8 mouse cellular contexts compared by ENCODE assay signal in the genomic region with DNA sequence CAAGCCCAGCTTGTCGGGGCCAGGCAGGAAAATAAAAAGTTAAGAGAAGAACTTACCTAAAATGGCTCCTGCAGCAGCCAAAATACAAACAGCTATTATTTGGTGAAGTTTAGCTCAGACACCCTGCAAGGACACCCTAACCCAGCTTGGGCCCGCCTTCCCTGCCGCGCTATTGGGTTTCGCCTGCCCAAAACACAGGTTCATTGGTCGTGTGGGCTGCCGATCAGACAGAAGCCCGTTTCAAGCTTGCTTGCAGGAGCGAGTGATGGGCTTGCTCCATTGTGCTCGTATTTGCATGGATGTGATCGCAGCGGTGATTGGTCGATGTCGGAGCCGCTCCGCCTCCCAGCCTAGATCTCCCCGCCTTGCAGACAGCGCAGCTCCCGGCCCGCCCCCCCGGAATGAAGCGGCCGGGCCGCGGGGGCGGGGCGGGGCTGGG. TPM values are rescaled to one million over a fixed set of nuclear protein-coding genes. Genes with fewer than 3 reads are reported as not detected.
DNase-seq lines count a peak whose midpoint lies in the region; ATAC-seq lines count a peak whose summit lies in the region.

A gene (minus strand): TSS at position 143 of the 439 bp plus-strand sequence.

- intact Hi-C loops in heart, postnatal 14 days (cut with DNase I): no loop called here

- H3K4me3 ChIP-seq in forebrain, embryonic 14.5 days (ENCODE audit: low read depth, low read length): peak within 1 kb of the TSS; percentile 94
- H3K4me3 ChIP-seq in neural tube, embryonic 15.5 days (replicated peaks): peak within 1 kb of the TSS; percentile 98

- peak; percentile 99 for ATAC-seq in forebrain, embryonic 14.5 days
- peak; percentile 99 for ATAC-seq in neural tube, embryonic 15.5 days (ENCODE audit: low FRiP score)

- no peaks in the 10 kb centered on the region for H3K36me3 ChIP-seq in forebrain, embryonic 14.5 days (ENCODE audit: control insufficient read depth, insufficient read depth, low read length)
- no peaks in the 10 kb centered on the region for H3K36me3 ChIP-seq in neural tube, embryonic 15.5 days

- H3K4me2 ChIP-seq in forebrain, embryonic 14.5 days (ENCODE audit: low read length): peak within 1 kb of the TSS; percentile 66
- H3K4me2 ChIP-seq in neural tube, embryonic 15.5 days: peak within 1 kb of the TSS; percentile 72

- peak; percentile 100 for DNase-seq in ES-CJ7 (ENCODE audit: low read depth, low spot score)
- DNase-seq in cerebellum, adult 11 months: peak; percentile 98
- peak; percentile 100 for DNase-seq in forebrain, embryonic 14.5 days (ENCODE audit: low spot score)
- peak; percentile 97 to 98 for DNase-seq in heart, postnatal 14 days
- peak; percentile 99 for DNase-seq in layer of hippocampus, adult 11-12 months (ENCODE audit: low spot score)
- DNase-seq in lung, adult 18-20 months: peak; percentile 99
- DNase-seq in testis, postnatal 14 days (ENCODE audit: low spot score): peak; percentile 100

- H3K4me1 ChIP-seq in forebrain, embryonic 14.5 days (ENCODE audit: control insufficient read depth, insufficient read depth, low read length): peaks cover 14% of the 10 kb centered on the region
- peaks cover 37% of the 10 kb centered on the region for H3K4me1 ChIP-seq in neural tube, embryonic 15.5 days

- H3K9me3 ChIP-seq in forebrain, embryonic 14.5 days (replicated peaks; ENCODE audit: control insufficient read depth, low read length): no peaks in the 10 kb centered on the region
- no peaks in the 10 kb centered on the region for H3K9me3 ChIP-seq in neural tube, embryonic 15.5 days (replicated peaks)

- peak within 1 kb of the TSS; percentile 97 for H3K27ac ChIP-seq in forebrain, embryonic 14.5 days (ENCODE audit: low read depth, low read length)
- H3K27ac ChIP-seq in neural tube, embryonic 15.5 days (replicated peaks): peak within 1 kb of the TSS; percentile 97

- WGBS in forebrain, embryonic 14.5 days: under 1% methylated on average over 21 of the region's 27 CpGs
- 0% methylated on average over 26 of the region's 27 CpGs for WGBS in neural tube, embryonic 15.5 days

- H3K27me3 ChIP-seq in forebrain, embryonic 14.5 days (replicated peaks; ENCODE audit: control insufficient read depth, insufficient read depth, low read length): no peaks in the 10 kb centered on the region
- no peaks in the 10 kb centered on the region for H3K27me3 ChIP-seq in neural tube, embryonic 15.5 days (replicated peaks)

- peak within 1 kb of the TSS; percentile 88 for H3K9ac ChIP-seq in forebrain, embryonic 14.5 days (ENCODE audit: low read length)
- H3K9ac ChIP-seq in neural tube, embryonic 15.5 days (replicated peaks): peak within 1 kb of the TSS; percentile 89

RNA-seq across cellular contexts. Expression of the gene that starts here (rescaled TPM):
- 25.5 and 32.9 TPM in 2 replicates for polyA plus RNA-seq in forebrain, embryonic 14.5 days (2014; fragmentation: Nextera tagmentation; extraction: Ambion mirVana)
- total RNA-seq in heart, postnatal 14 days (2021): 10 to 100 TPM; 87.6 to 95.7 TPM
- 31.1 and 32.1 TPM in 2 replicates for polyA plus RNA-seq in neural tube, embryonic 15.5 days (2015; fragmentation: Nextera tagmentation; extraction: Ambion mirVana)

Comparison
In these comparisons a context has a peak if more than half of its experiments do, and no peak if none do; other contexts are left out.
1. Peak in every context shown above with its lines: DNase-seq, ATAC-seq, H3K4me3 ChIP-seq and H3K27ac ChIP-seq.